Mouse (Mus musculus) urinary bladder, adult 18-20 months (tissue): ENCODE results near the gene Zfand2b.

Source experiments
- DNase-seq, 2 experiments: peaks; one replicate each; pipeline ENCODE4 v3.0.0; 2022; ENCODE audit warnings: low spot score in 2 of 2, mixed read lengths in 2 of 2

Gene Zfand2b

DNA sequence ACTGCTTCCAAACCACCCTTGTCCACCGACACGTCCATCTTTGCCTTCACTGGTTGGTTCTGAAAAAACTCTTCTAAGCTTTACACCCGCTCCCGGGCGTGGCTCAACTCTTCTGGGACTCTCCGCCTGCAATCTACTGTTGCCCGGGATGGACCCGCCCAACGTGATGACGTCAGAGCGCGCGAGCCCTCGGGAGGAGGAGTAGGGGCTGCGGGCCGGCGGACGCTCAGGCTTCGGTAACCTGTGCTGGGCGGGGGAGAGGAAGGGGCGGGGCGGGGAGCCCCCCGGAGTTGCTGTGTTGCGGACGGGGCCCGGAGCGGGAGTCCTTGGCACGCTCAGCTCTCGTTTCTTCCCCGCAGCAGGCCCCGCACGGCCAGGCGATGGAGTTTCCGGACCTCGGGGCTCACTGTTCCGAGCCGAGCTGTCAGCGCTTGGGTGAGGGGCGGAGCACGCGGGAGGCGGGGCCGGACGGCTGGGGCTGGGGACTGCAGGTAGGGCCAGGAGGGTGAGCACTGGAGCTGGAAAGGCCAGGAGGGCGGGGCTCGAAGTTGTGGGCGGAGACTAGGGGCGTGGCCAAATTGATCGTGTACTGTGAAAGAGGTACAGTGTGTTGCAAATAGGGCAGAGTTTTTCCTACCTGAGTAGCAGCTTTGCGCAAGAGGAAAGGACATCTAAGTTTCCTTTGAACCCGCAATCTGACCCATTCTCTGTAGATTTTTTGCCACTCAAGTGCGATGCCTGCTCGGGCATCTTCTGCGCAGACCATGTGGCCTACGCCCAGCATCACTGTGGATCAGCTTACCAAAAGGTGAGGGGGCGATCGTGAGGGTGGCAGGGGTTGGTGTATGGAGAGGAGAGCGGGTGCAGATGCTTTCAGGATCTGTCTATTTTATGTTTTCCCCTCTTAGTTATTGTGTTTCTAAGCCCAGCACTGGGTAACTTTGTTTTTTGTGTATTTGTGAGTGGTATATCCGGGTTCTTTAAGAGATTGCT is at the start of gene Zfand2b:
TSS of gene Zfand2b (plus strand) at position 175 of the 993 bp plus-strand sequence.
- peak; percentile 97 to 100 for DNase-seq

- no peak for DNase-seq
Measured at GRCm38 (mm10) chr1:75122211-75122610, 46.2 kb upstream of the Zfand2b start.

- DNase-seq: peak; percentile 90 to 97
Measured at GRCm38 (mm10) chr1:75124346-75125321, 43.8 kb upstream of the Zfand2b start, which contains the start of gene Nhej1. Gene Nhej1 (minus strand): TSS chr1:75125200.

- DNase-seq: no peak
Measured at GRCm38 (mm10) chr1:75125418-75125817, 43.0 kb upstream of the Zfand2b start.

DNA sequence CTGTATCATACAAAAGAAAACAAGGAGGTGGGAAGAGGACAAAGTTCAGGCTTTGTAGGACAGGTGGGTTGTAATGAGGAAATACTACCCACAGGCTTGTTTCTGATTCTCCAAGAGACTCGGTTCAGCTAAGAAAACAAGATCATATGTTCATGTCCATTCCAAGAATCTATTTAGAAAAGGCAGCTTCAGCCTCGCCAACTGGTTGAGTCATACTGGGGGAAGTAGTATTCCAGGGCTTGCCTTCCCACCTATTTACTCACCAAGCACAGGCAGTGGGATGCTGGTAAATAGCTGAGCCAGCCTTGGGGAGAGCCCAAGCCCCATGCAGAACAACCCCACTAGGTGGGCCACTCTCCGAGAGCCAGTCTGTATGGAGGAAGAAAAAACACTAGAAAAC is 39.8 kb upstream of the Zfand2b start:
- DNase-seq: no peak

- no peak for DNase-seq
Measured at GRCm38 (mm10) chr1:75133421-75134207, 34.8 kb upstream of the Zfand2b start, which contains the start of gene Slc23a3. Gene Slc23a3 (minus strand): TSS chr1:75133890.

GRCm38 (mm10) chr1:75136293-75136692 is 32.2 kb upstream of the Zfand2b start:
- no peak for DNase-seq

- no peak for DNase-seq
Measured at GRCm38 (mm10) chr1:75136730-75137129, 31.7 kb upstream of the Zfand2b start.

- DNase-seq: no peak
Measured at GRCm38 (mm10) chr1:75138448-75138847, 30.0 kb upstream of the Zfand2b start.

DNA sequence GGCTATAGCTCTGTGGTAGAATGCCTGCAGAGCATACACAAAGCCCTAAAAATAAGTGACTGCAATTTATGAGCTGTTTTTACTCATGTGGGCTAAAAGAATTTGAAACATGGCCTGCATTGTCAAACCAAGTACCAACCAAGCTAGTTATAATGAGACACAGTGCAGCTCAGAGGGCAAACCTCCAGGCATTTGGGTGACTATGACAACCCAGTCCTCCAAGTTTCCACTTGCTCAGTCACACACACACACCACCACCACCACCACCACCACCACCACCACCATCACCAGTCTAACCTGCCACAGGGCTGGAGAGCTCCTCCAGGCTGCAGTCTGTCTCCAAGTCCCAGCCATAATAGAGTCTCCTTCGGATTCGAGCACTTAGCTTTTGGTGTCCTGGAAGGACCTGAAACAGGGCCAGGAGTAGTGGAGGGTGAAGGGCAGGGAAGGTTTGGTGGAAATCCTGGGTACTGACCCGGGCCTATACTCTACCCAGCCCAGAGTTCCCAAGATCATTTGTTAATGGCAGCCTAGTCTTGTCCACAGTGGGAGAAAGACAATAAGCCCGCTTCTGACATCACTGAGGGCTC is 27.8 kb upstream of the Zfand2b start:
- peak in 1 of 2 experiments; percentile 22 for DNase-seq

DNA sequence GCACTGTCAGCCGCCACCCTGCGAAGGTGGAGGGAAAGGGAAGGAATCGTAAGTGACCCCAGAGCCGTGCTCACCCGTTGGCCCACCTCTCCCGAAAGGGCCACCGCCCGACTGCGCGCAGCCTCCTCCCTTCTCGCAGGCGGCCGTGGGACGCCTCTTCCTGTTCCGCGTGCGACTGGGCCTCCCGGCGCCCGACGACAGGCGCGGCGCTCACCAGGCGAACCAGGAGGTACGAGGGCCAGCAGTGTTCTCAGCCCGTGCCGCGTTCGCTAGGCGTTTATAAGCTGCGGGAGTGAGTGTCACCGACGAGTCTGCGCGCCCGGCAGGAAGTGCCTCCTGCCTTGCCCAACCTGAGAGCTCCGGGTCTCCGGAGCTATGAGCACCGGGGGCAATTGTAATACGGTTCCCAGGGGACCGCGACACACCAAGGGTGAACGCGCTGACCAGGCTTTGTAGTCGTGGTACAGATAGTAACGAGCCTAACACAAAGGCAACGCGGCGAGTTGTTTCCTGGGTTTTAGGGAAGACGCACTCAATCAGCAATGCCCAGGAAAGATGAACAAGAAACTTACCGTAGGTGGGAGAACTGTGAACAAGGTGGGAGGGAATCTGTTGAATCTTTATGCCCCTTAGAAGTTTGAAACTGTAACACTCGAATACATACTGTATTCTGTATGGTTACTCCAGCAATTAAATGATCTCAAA is 26.8 kb upstream of the Zfand2b start:
- DNase-seq: peak; percentile 67 to 80

DNA sequence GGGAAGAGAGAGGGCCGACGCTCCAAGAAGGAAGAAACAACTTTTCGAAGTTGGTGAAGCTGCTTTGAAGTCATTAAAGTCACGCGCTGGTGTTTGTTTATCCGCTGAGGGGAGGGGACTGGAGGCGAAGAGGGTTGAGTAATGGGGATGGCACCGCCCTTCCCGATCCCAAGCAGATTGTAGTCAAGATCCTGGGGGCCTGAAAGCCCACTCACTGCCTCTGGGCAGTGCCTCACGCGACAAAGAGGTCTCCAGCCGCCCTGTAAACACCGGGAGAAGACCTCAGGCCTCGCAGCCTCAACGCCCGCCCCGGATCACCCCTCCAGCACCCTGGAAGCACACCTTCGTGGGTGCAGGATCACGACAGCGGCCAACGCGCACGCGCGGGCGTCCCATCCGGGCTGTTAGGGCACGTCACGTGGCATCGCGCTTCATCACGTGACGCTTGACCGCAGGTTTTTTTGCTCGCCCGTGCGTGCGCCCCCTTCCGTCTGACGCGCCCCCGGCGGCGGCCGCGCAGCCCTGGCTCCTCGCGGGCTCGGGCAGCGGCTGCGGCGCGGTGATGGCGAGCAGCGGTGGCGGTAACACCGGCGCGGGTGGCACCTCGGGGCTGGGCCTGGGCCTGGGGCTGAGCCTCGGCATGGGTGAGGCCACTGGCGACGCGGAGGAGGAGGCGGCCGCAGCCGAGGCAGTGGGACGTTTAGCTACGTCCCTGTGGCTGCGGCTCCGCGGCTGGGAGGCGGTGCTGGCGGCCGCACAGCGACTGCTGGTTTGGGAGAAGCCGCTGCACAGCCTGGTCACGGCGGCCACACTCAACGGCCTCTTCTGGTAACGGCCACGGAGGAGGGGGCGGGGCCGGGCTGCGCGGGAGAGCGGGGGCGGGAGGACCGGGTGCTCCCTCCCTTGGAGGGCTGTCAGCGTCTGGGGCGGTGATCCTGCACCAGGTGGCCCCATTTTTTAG is 25.9 kb upstream of the Zfand2b start, which contains the start of the genes Cnppd1 and Retreg2:
TSS of gene Cnppd1 (minus strand) at position 411 of the 961 bp plus-strand sequence.
TSS of gene Retreg2 (plus strand) at position 478 of the 961 bp plus-strand sequence.
- DNase-seq: peak; percentile 93 to 97

DNA sequence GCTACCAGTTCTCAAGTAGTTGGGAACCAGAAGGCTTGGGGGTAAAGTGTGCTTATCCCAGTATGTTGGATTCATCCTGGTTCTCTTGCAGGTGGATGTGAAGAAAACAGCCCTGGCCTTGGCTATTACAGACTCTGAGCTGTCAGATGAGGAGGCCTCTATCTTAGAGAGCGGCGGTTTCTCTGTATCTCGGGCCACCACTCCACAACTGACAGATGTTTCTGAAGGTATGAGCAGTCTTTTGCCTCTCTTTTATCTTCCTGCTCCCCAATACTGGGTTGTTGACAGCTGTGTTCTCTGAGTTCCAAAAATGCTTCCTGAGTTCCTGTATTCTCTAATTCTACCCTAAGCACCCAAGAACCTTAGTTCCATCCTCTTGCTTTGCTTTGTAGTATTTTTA is 22.9 kb upstream of the Zfand2b start:
- DNase-seq: no peak

DNA sequence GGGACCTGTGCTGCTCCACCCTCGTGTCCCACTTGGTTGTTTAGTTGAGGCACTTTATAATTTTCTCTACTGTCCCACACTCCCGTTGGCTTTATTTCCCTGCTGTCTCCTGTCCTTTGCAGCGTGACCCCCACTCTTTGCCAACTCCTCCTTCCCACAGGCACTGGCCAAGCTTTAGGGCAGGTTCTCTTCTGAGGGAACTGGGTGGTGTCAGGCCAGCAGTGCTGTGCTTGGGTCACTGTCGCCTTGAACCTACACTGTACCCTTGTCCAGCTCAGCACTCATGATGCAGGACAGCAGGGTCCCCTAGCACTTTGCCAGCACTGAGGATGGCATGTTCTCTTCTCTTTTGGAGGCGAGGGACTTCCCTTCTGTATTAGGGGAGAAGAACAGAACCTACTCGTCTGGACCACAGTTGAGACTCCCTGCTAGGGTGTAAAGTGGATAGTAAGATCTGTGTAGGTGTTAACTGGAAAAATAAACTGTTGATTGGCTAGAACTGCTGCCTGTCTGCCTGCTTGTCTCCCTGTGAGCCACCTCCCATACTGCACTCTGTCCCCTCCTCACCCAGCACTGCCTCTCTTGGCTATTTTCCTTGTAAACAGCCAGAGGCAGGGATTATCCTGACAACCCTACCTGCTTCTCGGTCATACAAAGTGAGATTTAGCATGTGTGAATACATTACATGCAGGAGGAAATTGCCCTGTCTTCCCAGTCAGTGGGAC is 20.9 kb upstream of the Zfand2b start:
- DNase-seq: no peak

GRCm38 (mm10) chr1:75148727-75149126 is 19.7 kb upstream of the Zfand2b start:
- DNase-seq: no peak

- no peak for DNase-seq
Measured at GRCm38 (mm10) chr1:75155837-75156236, 12.6 kb upstream of the Zfand2b start.

DNA sequence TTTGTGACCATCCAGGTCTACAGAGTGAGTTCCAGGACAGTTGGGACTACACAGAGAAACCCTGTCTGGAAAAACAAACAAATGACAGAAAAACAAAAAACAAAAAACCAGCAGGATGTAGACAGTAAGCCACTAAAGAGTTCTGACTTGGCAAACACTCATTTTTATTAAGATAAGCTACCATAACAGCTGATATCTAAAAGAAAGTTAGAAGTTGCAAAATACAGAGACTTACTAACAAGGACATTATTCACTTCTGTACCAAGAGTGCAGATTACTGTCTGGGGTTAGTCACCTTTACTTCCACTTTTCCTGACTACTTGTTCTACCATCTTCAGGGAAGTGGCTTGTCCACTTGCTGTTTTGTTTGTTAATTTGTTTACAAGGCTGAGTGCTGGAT is 9.5 kb upstream of the Zfand2b start:
- DNase-seq: no peak
